ENCODE assay signal across 25 mouse cellular contexts in the genomic region with DNA sequence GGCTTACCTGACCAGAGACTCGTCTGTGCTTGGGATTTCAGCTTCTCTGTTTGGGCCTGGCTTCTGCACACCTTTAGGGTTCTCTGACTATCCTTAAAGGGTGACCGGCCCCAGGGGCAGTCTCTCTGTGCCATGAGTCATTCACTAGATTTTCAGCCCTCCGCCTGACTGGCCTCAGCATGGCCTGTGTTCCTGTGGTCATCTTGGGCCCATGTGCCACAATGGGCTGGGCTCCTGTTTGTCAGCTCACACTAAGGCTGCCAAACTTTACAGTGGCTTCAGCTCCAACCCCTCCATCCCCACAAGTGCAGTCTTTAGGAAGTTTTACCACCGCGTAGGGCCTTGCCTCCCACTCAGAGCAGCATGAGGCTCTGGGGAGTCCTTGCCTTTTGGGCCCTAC. TPM values are rescaled to one million over a fixed set of nuclear protein-coding genes. Genes with fewer than 3 reads are reported as not detected.
"Had no signal": no experiment of that assay in that cellular context is flagged by ENCODE, and none has a peak within 500 bp of the region (broad histone marks: within the 10 kb centered on the region; RNA-seq: fewer than 3 reads in every experiment).

No protein-coding gene starts in this region.

- H3K4me2 ChIP-seq: kidney, embryonic 15.5 days; limb, embryonic 12.5 days; limb, embryonic 15.5 days; liver, embryonic 11.5 days; lung, embryonic 14.5 days; midbrain, embryonic 12.5 days had no signal

- H3K9ac ChIP-seq: kidney, embryonic 15.5 days; limb, embryonic 12.5 days; limb, embryonic 15.5 days; liver, embryonic 14.5 days; liver, postnatal 0 days; lung, embryonic 14.5 days; midbrain, embryonic 12.5 days had no signal

- H3K9me3 ChIP-seq: kidney, embryonic 15.5 days; limb, embryonic 12.5 days; limb, embryonic 15.5 days; midbrain, embryonic 12.5 days had no signal

- ATAC-seq: liver, postnatal 0 days; lung, postnatal 0 days; midbrain, embryonic 16.5 days had no signal

- H3K27me3 ChIP-seq: kidney, embryonic 15.5 days; limb, embryonic 12.5 days; limb, embryonic 15.5 days; midbrain, embryonic 12.5 days had no signal

- H3K27ac ChIP-seq: kidney, embryonic 15.5 days; left cerebral cortex, adult 2 months; limb, embryonic 12.5 days; limb, embryonic 15.5 days; liver, embryonic 14.5 days; macrophage; midbrain, embryonic 12.5 days; stomach, postnatal 0 days had no signal

- H3K4me3 ChIP-seq: kidney, embryonic 15.5 days; left cerebral cortex, adult 2 months; limb, embryonic 12.5 days; limb, embryonic 15.5 days; midbrain, embryonic 12.5 days; myocyte had no signal

- DNase-seq: kidney, postnatal 10 days; kidney, postnatal 36 days; layer of hippocampus, postnatal 36 days; liver, postnatal 0 days; lung, embryonic 14.5 days; right cerebral cortex, adult 18-20 months; right cerebral cortex, postnatal 14 days; right cerebral cortex, postnatal 4 days; thymus, adult 2 months; thymus, postnatal 14 days; thymus, postnatal 4 days had no signal

- H3K4me1 ChIP-seq: kidney, embryonic 15.5 days; limb, embryonic 15.5 days had no signal

RNA-seq across cellular contexts. Expression of gene Ubap1l, which starts 7.6 kb away (rescaled TPM):
- total RNA-seq: monocyte, adult 5-6 weeks had no signal
- polyA plus RNA-seq: liver, postnatal 0 days; macrophage; stomach, postnatal 0 days had no signal

RNA-seq across cellular contexts. Expression of gene Kbtbd13, which starts 38.2 kb away (rescaled TPM):
- total RNA-seq: megakaryocyte, adult 5-6 weeks; monocyte, adult 5-6 weeks had no signal
- polyA plus RNA-seq: macrophage had no signal

RNA-seq across cellular contexts. Expression of gene Rasl12, which starts 45.1 kb away (rescaled TPM):
- polyA plus RNA-seq: macrophage had no signal
